Mouse (Mus musculus): ENCODE data around the gene Serpine2.

The Serpine2 gene

GRCm38 (mm10) chr1:79757597-79757996, 103.4 kb downstream of the Serpine2 start:
- DNase-seq (ENCODE audit: low read depth, low spot score), result no peak

DNA sequence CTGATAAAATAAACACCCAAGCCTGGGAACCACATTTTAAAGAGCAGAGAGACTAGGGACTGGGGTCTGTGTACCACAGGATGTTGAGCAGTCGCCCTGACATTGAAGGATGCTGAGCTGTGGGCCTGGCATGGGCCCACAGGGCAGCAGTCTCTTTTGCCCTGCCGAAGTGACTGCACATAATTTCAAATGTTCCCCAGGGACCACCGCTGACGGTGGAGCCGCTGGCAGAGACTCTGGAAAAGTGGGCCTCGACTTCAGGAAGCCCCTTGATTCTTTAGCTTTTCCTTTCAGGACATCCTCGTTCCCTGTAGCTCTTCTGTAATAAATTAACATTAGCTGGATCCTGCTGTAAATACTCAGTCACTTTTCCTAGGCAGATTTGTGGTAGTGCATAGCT, 103.8 kb downstream of the Serpine2 start:
- no peak for DNase-seq (ENCODE audit: low read depth, low spot score)

- no peak for DNase-seq (ENCODE audit: low read depth, low spot score)
Observed at GRCm38 (mm10) chr1:79756417-79756816, 104.6 kb downstream of the Serpine2 start.

DNA sequence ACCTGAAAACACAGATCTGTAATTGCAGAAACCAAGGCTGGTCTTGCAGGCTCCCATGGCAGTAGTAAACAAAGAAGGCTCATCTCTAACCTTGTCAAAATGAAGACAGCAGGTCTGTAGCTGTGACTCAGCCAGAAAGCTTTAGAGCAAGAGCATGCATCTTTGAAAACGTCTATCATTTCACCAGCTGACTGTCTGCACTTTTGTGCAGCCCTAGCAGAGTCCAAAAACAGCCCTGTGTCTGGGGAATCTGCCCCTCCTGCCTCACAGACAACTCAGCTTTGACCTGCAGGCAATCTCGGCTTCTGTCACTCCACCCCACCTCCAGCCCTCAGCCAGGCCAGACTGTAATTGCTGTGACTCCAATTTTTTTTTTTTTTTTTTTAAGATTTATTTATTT, 105.6 kb downstream of the Serpine2 start:
- DNase-seq (ENCODE audit: low read depth, low spot score), result no peak

GRCm38 (mm10) chr1:79754936-79755335, 106.0 kb downstream of the Serpine2 start:
- DNase-seq (ENCODE audit: low read depth, low spot score), result no peak

GRCm38 (mm10) chr1:79753456-79753855, 107.5 kb downstream of the Serpine2 start:
- no peak for DNase-seq (ENCODE audit: low read depth, low spot score)

DNA sequence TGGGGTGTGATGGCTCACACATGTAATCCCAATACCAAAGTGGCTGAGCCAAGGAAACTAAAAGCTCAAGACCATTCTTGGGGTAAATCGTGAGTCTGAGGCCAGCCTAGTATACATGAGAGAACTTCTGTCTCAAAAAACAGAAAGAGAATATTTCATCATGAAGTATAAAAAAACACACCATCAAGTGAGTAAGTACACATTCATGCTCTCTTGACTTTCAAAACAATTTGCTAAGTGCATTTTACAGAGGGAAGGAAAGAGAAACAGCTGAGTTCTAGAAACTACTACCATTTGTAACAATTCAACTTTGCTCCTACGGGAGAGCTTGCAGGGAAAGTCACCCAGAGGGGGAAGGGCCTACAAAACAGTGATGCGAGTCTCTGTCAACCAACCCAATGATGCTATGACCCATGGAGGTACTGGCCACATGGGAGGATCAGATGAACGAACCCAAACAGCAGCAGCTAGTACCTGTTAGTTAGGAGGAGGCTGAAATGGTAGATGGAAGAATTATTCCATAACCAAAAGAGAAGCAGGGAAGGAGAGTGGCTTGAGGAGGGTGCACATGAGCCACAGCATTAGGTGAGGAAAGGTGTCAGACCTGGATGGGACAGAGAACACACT, 108.2 kb downstream of the Serpine2 start:
- no peak for DNase-seq (ENCODE audit: low read depth, low spot score)

DNA sequence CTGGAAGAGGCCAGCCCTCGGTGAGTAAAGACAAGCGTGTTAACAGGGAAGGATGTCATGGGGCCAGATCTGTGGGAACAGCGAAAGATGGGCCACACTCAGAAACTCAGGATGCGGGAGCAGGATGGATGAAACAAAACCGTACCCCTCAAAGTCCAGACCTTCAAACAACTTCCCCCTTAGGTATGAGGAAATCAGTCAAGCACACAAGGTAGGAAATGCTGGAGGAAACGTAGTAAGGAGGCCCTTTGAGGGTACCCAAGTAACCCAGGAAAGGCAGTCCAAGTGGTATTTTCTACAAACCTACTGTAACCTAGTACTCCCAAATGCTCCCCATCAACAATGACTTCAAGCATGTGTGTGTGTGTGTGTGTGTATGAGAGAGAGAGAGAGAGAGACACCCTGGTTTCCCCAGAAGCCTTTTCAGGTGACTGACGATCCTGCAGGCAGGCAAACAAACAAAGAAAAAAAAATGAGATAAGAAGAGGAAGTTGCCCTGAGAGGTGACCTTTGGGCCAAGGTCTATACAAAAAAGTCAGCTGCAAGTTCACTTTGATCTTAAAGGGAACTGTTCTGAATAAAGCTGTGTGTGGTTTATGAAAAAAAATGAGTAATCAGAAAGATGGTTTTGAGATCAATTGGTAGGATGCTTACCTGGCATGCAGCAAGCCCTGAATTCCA, 108.8 kb downstream of the Serpine2 start:
- no peak for DNase-seq (ENCODE audit: low read depth, low spot score)

GRCm38 (mm10) chr1:79751186-79751585, 109.8 kb downstream of the Serpine2 start:
- no peak for DNase-seq (ENCODE audit: low read depth, low spot score)

GRCm38 (mm10) chr1:79746056-79746455, 114.9 kb downstream of the Serpine2 start:
- DNase-seq (ENCODE audit: low read depth, low spot score), result no peak
